Mouse (Mus musculus) urinary bladder, postnatal 25 days (tissue): Measurements from ENCODE around the gene Snd1.

Experiments
- DNase-seq: peaks from one replicate; pipeline ENCODE4 v3.0.0; 2022; ENCODE audit warnings: low spot score

Snd1 gene

GRCm38 (mm10) chr6:28706108-28706975 lies 231.4 kb downstream of the Snd1 start:
- no peak for DNase-seq

- no peak for DNase-seq
Observed at GRCm38 (mm10) chr6:28706976-28707592, 232.1 kb downstream of the Snd1 start.

GRCm38 (mm10) chr6:28710035-28710434 lies 235.1 kb downstream of the Snd1 start:
- no peak for DNase-seq

- DNase-seq, result no peak
Observed at GRCm38 (mm10) chr6:28717203-28717844, 242.4 kb downstream of the Snd1 start.

- no peak for DNase-seq
Observed at GRCm38 (mm10) chr6:28717845-28718237, 242.9 kb downstream of the Snd1 start.

GRCm38 (mm10) chr6:28720391-28721171 lies 245.6 kb downstream of the Snd1 start:
- DNase-seq, result no peak

- DNase-seq, result no peak
Observed at GRCm38 (mm10) chr6:28723059-28723458, 248.1 kb downstream of the Snd1 start.

- DNase-seq, result no peak
Observed at GRCm38 (mm10) chr6:28724776-28725175, 249.8 kb downstream of the Snd1 start.

GRCm38 (mm10) chr6:28729236-28729635 lies 254.3 kb downstream of the Snd1 start:
- no peak for DNase-seq

GRCm38 (mm10) chr6:28729649-28730048 lies 254.7 kb downstream of the Snd1 start:
- DNase-seq, result no peak

GRCm38 (mm10) chr6:28731246-28731645 lies 256.3 kb downstream of the Snd1 start:
- DNase-seq, result no peak

- DNase-seq, result no peak
Observed at GRCm38 (mm10) chr6:28733884-28734647, 259.1 kb downstream of the Snd1 start.

- no peak for DNase-seq
Observed at GRCm38 (mm10) chr6:28735116-28735515, 260.2 kb downstream of the Snd1 start.

- DNase-seq, result no peak
Observed at GRCm38 (mm10) chr6:28736665-28737064, 261.7 kb downstream of the Snd1 start.

GRCm38 (mm10) chr6:28737601-28738000 lies 262.7 kb downstream of the Snd1 start:
- no peak for DNase-seq

GRCm38 (mm10) chr6:28743586-28743985 lies 268.6 kb downstream of the Snd1 start:
- DNase-seq, result no peak

GRCm38 (mm10) chr6:28745864-28746263 lies 270.9 kb downstream of the Snd1 start:
- DNase-seq, result no peak

- DNase-seq, result no peak
Observed at GRCm38 (mm10) chr6:28747025-28747424, 272.1 kb downstream of the Snd1 start.

- DNase-seq, result no peak
Observed at GRCm38 (mm10) chr6:28747931-28748670, 273.2 kb downstream of the Snd1 start.

GRCm38 (mm10) chr6:28749224-28749623 lies 274.3 kb downstream of the Snd1 start:
- DNase-seq, result no peak

GRCm38 (mm10) chr6:28751186-28751585 lies 276.2 kb downstream of the Snd1 start:
- DNase-seq, result no peak
